Mouse (Mus musculus) erythroblast, embryonic 14.5 days (primary cell): Measurements from ENCODE around the gene Ccdc65.

ENCODE experiments used
- GATA1 ChIP-seq: IDR thresholded peaks from 2 replicates; pipeline ENCODE4 v1.6.1; 2012; ENCODE audit warnings: low read length, inconsistent platforms, mixed read lengths
- TAL1 ChIP-seq: IDR thresholded peaks from 3 replicates; pipeline ENCODE4 v1.6.1; 2012; ENCODE audit warnings: low read length, inconsistent platforms, mixed read lengths

GRCm38 (mm10) chr15:98696216-98696615 lies 11.8 kb upstream of the Ccdc65 start:
- TF ChIP-seq GATA1 (no peak), TAL1 (no peak)
